Mouse (Mus musculus): ENCODE measurements around the gene Tmem238l. TPM values are rescaled to one million over a fixed set of nuclear protein-coding genes. Genes with fewer than 3 reads are reported as not detected.

The Tmem238l gene
- polyA plus RNA-seq, 1 experiment from 2014 or later = not detected

DNA sequence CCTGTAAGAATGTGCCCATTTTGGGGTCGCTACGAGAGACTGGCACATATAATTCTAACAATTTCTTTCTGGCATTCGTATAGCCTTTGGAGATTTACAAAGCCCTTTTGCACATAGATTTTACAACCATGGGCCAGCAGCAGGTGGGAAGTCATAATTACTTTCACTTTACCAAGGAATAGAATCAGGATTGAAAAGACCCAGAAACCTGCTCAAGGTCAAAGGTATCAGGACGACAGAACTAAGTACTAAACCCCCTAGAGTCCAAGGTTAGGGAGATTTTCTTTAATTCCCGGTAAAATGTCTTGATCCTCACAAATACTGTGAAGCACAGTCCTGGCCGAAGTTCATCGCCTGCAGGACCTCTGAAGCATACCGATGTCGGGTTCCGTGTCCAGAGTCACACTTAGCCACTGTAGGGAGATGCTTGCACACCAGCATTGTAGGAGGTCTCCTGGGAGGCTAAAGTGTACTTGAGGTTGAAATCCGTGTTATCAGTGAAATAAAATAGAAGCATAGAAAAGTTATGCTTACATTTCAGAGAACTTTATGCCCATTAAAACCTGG lies 28.8 kb downstream of the Tmem238l start:
- peak overlapping the region; percentile 63 for H3K4me3 ChIP-seq (ENCODE audit: low read depth, low read length)
- no peaks in the 10 kb centered on the region; the same call in 1 of the 2 replicates for H3K4me1 ChIP-seq (ENCODE audit: control insufficient read depth, low read depth, low read length)
- no peak for ATAC-seq (ENCODE audit: low read depth)
- H3K36me3 ChIP-seq (ENCODE audit: control insufficient read depth, insufficient read depth) = no peaks in the 10 kb centered on the region
- 18% methylated on average over 11 of the region's 11 CpGs for WGBS (ENCODE audit: insufficient replicate concordance)
- H3K27ac ChIP-seq (ENCODE audit: low read length) = no peak overlapping the region
- peak overlapping the region; percentile 39; the same call in 1 of the 2 replicates for H3K9ac ChIP-seq (ENCODE audit: low read depth, low read length)
- H3K27me3 ChIP-seq (ENCODE audit: control insufficient read depth, insufficient read depth, low read depth, low read length) = peaks cover 5% of the 10 kb centered on the region; the same call in 1 of the 2 replicates
- H3K4me2 ChIP-seq (ENCODE audit: low read depth, low read length) = peak overlapping the region; percentile 61
- no peaks in the 10 kb centered on the region for H3K9me3 ChIP-seq (replicated peaks; ENCODE audit: control insufficient read depth, low read length)

GRCm38 (mm10) chr11:66992150-66992549 lies 35.7 kb downstream of the Tmem238l start:
- WGBS (ENCODE audit: insufficient replicate concordance) = 57% methylated on average over 2 of the region's 2 CpGs
- Histone ChIP-seq H3K27ac (ENCODE audit: low read length) (no peak overlapping the region), H3K36me3 (ENCODE audit: control insufficient read depth, insufficient read depth) (no peaks in the 10 kb centered on the region), H3K9ac (ENCODE audit: low read depth, low read length) (no peak overlapping the region), H3K27me3 (ENCODE audit: control insufficient read depth, insufficient read depth, low read depth, low read length) (no peaks in the 10 kb centered on the region), H3K4me3 (ENCODE audit: low read depth, low read length) (no peak overlapping the region), H3K9me3 (replicated peaks; ENCODE audit: control insufficient read depth, low read length) (no peaks in the 10 kb centered on the region), H3K4me2 (ENCODE audit: low read depth, low read length) (no peak overlapping the region), H3K4me1 (ENCODE audit: control insufficient read depth, low read depth, low read length) (no peaks in the 10 kb centered on the region)
- ATAC-seq (ENCODE audit: low read depth) = no peak

DNA sequence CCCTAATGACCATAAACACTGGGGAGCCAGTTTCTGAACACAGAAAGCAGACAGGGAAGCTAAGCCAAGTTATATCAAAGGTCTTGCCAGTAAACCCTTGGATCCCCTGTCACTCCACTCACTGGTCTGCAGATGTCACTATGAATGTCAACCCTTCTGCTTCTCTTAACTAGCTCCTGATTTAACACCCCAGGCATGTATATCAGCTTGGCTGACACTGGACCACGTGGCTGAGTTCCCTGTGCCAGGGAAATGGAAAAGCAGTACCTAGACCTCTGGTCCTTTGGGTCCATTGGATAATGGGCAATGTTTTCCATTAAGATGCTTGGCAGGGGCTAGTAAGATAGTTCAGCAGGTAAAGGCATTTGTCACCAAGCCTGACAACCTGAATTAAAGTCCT lies 37.2 kb downstream of the Tmem238l start:
- Histone ChIP-seq H3K4me2 (ENCODE audit: low read depth, low read length) (no peak overlapping the region), H3K4me3 (ENCODE audit: low read depth, low read length) (no peak overlapping the region), H3K27ac (ENCODE audit: low read length) (no peak overlapping the region), H3K4me1 (ENCODE audit: control insufficient read depth, low read depth, low read length) (no peaks in the 10 kb centered on the region), H3K9me3 (replicated peaks; ENCODE audit: control insufficient read depth, low read length) (no peaks in the 10 kb centered on the region), H3K9ac (ENCODE audit: low read depth, low read length) (no peak overlapping the region), H3K27me3 (ENCODE audit: control insufficient read depth, insufficient read depth, low read depth, low read length) (no peaks in the 10 kb centered on the region), H3K36me3 (ENCODE audit: control insufficient read depth, insufficient read depth) (no peaks in the 10 kb centered on the region)
- 22% methylated on average over 1 of the region's 1 CpGs for WGBS (ENCODE audit: insufficient replicate concordance)
- no peak for ATAC-seq (ENCODE audit: low read depth)

DNA sequence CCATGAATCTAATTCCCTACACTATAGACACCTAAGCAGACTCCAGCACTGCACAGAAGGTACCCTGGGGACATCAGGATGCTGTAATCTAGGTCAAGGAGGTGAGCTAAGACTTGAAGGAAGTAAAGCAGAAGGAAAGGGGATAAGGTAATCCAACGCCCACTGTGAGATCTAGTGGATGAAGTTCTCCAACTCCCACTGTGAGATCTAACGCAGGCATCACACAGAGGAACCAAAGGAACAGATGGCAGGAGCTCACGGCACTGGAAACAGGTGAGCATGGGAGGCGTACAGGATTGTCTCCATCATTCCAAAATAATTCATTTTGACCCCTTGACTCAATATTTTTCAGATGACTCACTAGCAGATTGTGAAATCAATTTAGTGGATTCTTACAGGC lies 40.0 kb downstream of the Tmem238l start:
- Histone ChIP-seq H3K27me3 (ENCODE audit: control insufficient read depth, insufficient read depth, low read depth, low read length) (no peaks in the 10 kb centered on the region), H3K4me1 (ENCODE audit: control insufficient read depth, low read depth, low read length) (no peaks in the 10 kb centered on the region), H3K9me3 (replicated peaks; ENCODE audit: control insufficient read depth, low read length) (no peaks in the 10 kb centered on the region), H3K36me3 (ENCODE audit: control insufficient read depth, insufficient read depth) (no peaks in the 10 kb centered on the region), H3K27ac (ENCODE audit: low read length) (no peak overlapping the region), H3K9ac (ENCODE audit: low read depth, low read length) (no peak overlapping the region), H3K4me3 (ENCODE audit: low read depth, low read length) (no peak overlapping the region), H3K4me2 (ENCODE audit: low read depth, low read length) (no peak overlapping the region)
- 51% methylated on average over 4 of the region's 4 CpGs for WGBS (ENCODE audit: insufficient replicate concordance)
- no peak for ATAC-seq (ENCODE audit: low read depth)

- H3K27ac ChIP-seq (ENCODE audit: low read length) = no peak overlapping the region
Observed at GRCm38 (mm10) chr11:66998467-66999403, 42.3 kb downstream of the Tmem238l start.

GRCm38 (mm10) chr11:67000671-67001070 lies 44.2 kb downstream of the Tmem238l start:
- no peak overlapping the region for H3K9ac ChIP-seq (ENCODE audit: low read depth, low read length)
- no peaks in the 10 kb centered on the region for H3K9me3 ChIP-seq (replicated peaks; ENCODE audit: control insufficient read depth, low read length)
- no peak overlapping the region for H3K4me2 ChIP-seq (ENCODE audit: low read depth, low read length)
- no peak overlapping the region for H3K4me3 ChIP-seq (ENCODE audit: low read depth, low read length)
- ATAC-seq (ENCODE audit: low read depth) = no peak
- 56% methylated on average over 4 of the region's 4 CpGs for whole genome bisulfite sequencing (ENCODE audit: insufficient replicate concordance)
- no peaks in the 10 kb centered on the region for H3K36me3 ChIP-seq (ENCODE audit: control insufficient read depth, insufficient read depth)
- no peaks in the 10 kb centered on the region for H3K27me3 ChIP-seq (ENCODE audit: control insufficient read depth, insufficient read depth, low read depth, low read length)
- no peaks in the 10 kb centered on the region for H3K4me1 ChIP-seq (ENCODE audit: control insufficient read depth, low read depth, low read length)
- no peak overlapping the region for H3K27ac ChIP-seq (ENCODE audit: low read length)

More at GRCm38 (mm10) chr11:66998467-66999403, 42.3 kb downstream of the Tmem238l start:
- Histone ChIP-seq H3K9ac (ENCODE audit: low read depth, low read length) (no peak overlapping the region), H3K4me1 (ENCODE audit: control insufficient read depth, low read depth, low read length) (no peaks in the 10 kb centered on the region), H3K4me3 (ENCODE audit: low read depth, low read length) (no peak overlapping the region), H3K9me3 (replicated peaks; ENCODE audit: control insufficient read depth, low read length) (no peaks in the 10 kb centered on the region), H3K4me2 (ENCODE audit: low read depth, low read length) (no peak overlapping the region), H3K36me3 (ENCODE audit: control insufficient read depth, insufficient read depth) (no peaks in the 10 kb centered on the region), H3K27me3 (ENCODE audit: control insufficient read depth, insufficient read depth, low read depth, low read length) (no peaks in the 10 kb centered on the region)
- no peak for ATAC-seq (ENCODE audit: low read depth)
- 53% methylated on average over 14 of the region's 14 CpGs for WGBS (ENCODE audit: insufficient replicate concordance)

GRCm38 (mm10) chr11:67001717-67002116 lies 45.3 kb downstream of the Tmem238l start:
- H3K9ac ChIP-seq (ENCODE audit: low read depth, low read length) = no peak overlapping the region
- no peaks in the 10 kb centered on the region for H3K9me3 ChIP-seq (replicated peaks; ENCODE audit: control insufficient read depth, low read length)
- 43% methylated on average over 1 of the region's 1 CpGs for WGBS (ENCODE audit: insufficient replicate concordance)
- H3K27me3 ChIP-seq (ENCODE audit: control insufficient read depth, insufficient read depth, low read depth, low read length) = no peaks in the 10 kb centered on the region
- H3K4me2 ChIP-seq (ENCODE audit: low read depth, low read length) = no peak overlapping the region
- no peak overlapping the region for H3K27ac ChIP-seq (ENCODE audit: low read length)
- no peaks in the 10 kb centered on the region for H3K36me3 ChIP-seq (ENCODE audit: control insufficient read depth, insufficient read depth)
- no peaks in the 10 kb centered on the region for H3K4me1 ChIP-seq (ENCODE audit: control insufficient read depth, low read depth, low read length)
- no peak overlapping the region for H3K4me3 ChIP-seq (ENCODE audit: low read depth, low read length)
- no peak for ATAC-seq (ENCODE audit: low read depth)

GRCm38 (mm10) chr11:67002911-67003310 lies 46.5 kb downstream of the Tmem238l start:
- ATAC-seq (ENCODE audit: low read depth) = no peak
- Histone ChIP-seq H3K36me3 (ENCODE audit: control insufficient read depth, insufficient read depth) (no peaks in the 10 kb centered on the region), H3K4me1 (ENCODE audit: control insufficient read depth, low read depth, low read length) (no peaks in the 10 kb centered on the region), H3K4me3 (ENCODE audit: low read depth, low read length) (no peak overlapping the region), H3K4me2 (ENCODE audit: low read depth, low read length) (no peak overlapping the region), H3K9me3 (replicated peaks; ENCODE audit: control insufficient read depth, low read length) (no peaks in the 10 kb centered on the region), H3K9ac (ENCODE audit: low read depth, low read length) (no peak overlapping the region), H3K27ac (ENCODE audit: low read length) (no peak overlapping the region), H3K27me3 (ENCODE audit: control insufficient read depth, insufficient read depth, low read depth, low read length) (no peaks in the 10 kb centered on the region)
- WGBS (ENCODE audit: insufficient replicate concordance) = 18% methylated on average over 2 of the region's 2 CpGs

DNA sequence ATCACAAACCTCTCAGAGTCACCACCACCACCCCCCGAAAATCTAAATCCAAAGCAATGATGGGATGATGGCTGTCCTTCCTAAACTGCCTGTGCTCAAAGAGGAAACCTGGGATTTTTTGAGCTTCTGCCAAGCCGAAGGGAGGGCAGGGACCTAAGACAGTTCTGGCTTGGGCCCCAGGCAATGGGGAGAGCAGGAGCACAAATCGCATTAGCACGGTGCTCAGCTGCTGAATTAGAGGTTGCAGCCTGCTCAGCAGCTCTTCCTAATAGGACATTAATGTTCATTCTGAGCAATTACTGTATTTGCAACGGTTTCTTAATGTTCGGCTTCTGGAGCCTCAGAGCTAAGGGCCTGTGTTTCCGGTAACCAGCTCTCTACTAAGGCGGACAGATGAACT lies 51.5 kb downstream of the Tmem238l start:
- ATAC-seq (ENCODE audit: low read depth) = no peak
- WGBS (ENCODE audit: insufficient replicate concordance) = 75% methylated on average over 8 of the region's 8 CpGs
- no peaks in the 10 kb centered on the region for H3K4me1 ChIP-seq (ENCODE audit: control insufficient read depth, low read depth, low read length)
- H3K9me3 ChIP-seq (replicated peaks; ENCODE audit: control insufficient read depth, low read length) = no peaks in the 10 kb centered on the region
- no peak overlapping the region for H3K4me2 ChIP-seq (ENCODE audit: low read depth, low read length)
- H3K36me3 ChIP-seq (ENCODE audit: control insufficient read depth, insufficient read depth) = no peaks in the 10 kb centered on the region
- H3K27ac ChIP-seq (ENCODE audit: low read length) = no peak overlapping the region
- H3K4me3 ChIP-seq (ENCODE audit: low read depth, low read length) = no peak overlapping the region
- H3K27me3 ChIP-seq (ENCODE audit: control insufficient read depth, insufficient read depth, low read depth, low read length) = no peaks in the 10 kb centered on the region
- no peak overlapping the region for H3K9ac ChIP-seq (ENCODE audit: low read depth, low read length)
